Mouse (Mus musculus): ENCODE measurements around the gene Snrpf.

GRCm38 (mm10) chr10:93575960-93576359 lies 13.5 kb downstream of the Snrpf start:
- TF ChIP-seq CTCF (IDR thresholded peaks at IDR 0.05; ENCODE audit: low read depth) (no peak), EP300 (optimal IDR thresholded peaks at IDR 0.05) (no peak)
